Mouse (Mus musculus) neural tube, embryonic 13.5 days (tissue): ENCODE measurements around the gene Add3. TPM values are rescaled to one million over a fixed set of nuclear protein-coding genes. Genes with fewer than 3 reads are reported as not detected.

Experiments used
- ATAC-seq: fragments of 200-750 bp; cut with Nextera tagmentation; 2 replicates; pipeline ENCODE4 v1.8.0; 2017; ENCODE audit warnings: low read depth, mild to moderate bottlenecking, moderate TSS enrichment, moderate library complexity
- H3K27ac ChIP-seq: fragments of 300-500 bp; sonication (generic); replicated peaks from 2 replicates; pipeline ENCODE4 v1.5.1; 2015; ENCODE audit warnings: moderate library complexity, mild to moderate bottlenecking, inconsistent platforms
- H3K27me3 ChIP-seq: fragments of 300-500 bp; sonication (generic); 2 replicates; pipeline ENCODE4 v1.6.1; 2015; ENCODE audit warnings: mild to moderate bottlenecking, inconsistent platforms
- H3K36me3 ChIP-seq: fragments of 300-500 bp; sonication (generic); 2 replicates; pipeline ENCODE4 v1.6.1; 2015; ENCODE audit warnings: mild to moderate bottlenecking, inconsistent platforms
- H3K4me1 ChIP-seq: fragments of 300-500 bp; sonication (generic); replicated peaks from 2 replicates; pipeline ENCODE4 v1.6.1; 2015; ENCODE audit warnings: inconsistent platforms
- H3K4me2 ChIP-seq: fragments of 300-500 bp; sonication (generic); 2 replicates; pipeline ENCODE4 v1.6.1; 2015; ENCODE audit warnings: inconsistent platforms, mild to moderate bottlenecking, moderate library complexity
- H3K4me3 ChIP-seq: fragments of 300-500 bp; sonication (generic); 2 replicates; pipeline ENCODE4 v1.5.1; 2015; ENCODE audit warnings: mild to moderate bottlenecking, inconsistent platforms
- H3K9ac ChIP-seq: fragments of 300-500 bp; sonication (generic); 2 replicates; pipeline ENCODE4 v1.6.1; 2015; ENCODE audit warnings: moderate library complexity, mild to moderate bottlenecking, inconsistent platforms
- H3K9me3 ChIP-seq: fragments of 300-500 bp; sonication (generic); 2 replicates; pipeline ENCODE4 v1.6.1; 2016; ENCODE audit warnings: inconsistent platforms
- WGBS: fragments of 180-500 bp; shearing (Covaris S2); methylation state at CpG from one replicate; pipeline ENCODE4 v1.1.7; 2015; 5-methylcytosine and 5-hydroxymethylcytosine counted together
- polyA plus RNA-seq: library from polyadenylated mRNA; unstranded; fragments of >200 nt; fragmentation: Nextera tagmentation; extraction: Ambion mirVana; gene quantifications from 2 replicates; pipeline ENCODE4 v1.2.1, GENCODE M21; 2015

The Add3 gene
- polyA plus RNA-seq, 1 experiment from 2014 or later: 35.6 TPM

DNA sequence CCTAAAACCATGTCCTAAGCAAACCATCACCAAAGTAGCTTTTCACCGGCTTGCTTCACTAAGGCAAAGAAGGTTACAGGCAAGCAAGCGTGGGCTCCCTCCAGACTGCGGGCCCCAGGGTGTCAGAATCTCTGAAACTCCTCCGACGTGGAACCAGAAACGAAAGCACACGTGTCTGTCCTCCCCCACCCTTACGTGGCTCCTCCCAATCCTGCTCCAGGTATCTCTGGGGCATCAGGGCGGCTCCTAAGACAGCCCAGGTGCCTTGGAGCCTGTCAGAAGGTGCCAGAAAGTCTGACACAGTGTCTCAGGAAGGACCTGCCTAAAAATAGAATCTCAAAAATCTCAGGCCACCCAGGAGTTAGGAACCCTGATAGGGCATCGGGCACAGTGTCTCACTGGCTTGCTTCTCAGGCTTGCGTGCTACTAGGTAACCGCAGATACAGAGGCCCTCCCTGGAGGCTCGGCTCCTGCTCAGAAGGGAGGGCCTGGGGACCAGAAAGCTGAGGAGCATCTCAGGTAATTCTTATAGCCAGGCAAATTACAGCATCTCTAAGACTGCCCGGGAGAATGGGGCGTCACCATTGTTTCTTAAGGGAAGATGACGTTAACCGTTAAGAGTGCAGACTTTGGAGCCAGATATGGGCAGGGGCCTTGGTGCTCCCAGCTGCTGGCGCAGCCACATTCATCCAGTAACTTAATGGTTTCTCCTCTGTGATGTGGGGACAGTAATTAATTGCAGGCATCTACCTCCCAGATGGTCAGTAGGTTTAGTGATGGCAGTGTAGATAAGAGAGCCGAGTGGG lies 136.9 kb downstream of the Add3 start:
- 74% methylated on average over 19 of the region's 19 CpGs for WGBS
- Histone ChIP-seq H3K4me1 (peaks cover 5% of the 10 kb centered on the region), H3K4me2 (no peak overlapping the region)

DNA sequence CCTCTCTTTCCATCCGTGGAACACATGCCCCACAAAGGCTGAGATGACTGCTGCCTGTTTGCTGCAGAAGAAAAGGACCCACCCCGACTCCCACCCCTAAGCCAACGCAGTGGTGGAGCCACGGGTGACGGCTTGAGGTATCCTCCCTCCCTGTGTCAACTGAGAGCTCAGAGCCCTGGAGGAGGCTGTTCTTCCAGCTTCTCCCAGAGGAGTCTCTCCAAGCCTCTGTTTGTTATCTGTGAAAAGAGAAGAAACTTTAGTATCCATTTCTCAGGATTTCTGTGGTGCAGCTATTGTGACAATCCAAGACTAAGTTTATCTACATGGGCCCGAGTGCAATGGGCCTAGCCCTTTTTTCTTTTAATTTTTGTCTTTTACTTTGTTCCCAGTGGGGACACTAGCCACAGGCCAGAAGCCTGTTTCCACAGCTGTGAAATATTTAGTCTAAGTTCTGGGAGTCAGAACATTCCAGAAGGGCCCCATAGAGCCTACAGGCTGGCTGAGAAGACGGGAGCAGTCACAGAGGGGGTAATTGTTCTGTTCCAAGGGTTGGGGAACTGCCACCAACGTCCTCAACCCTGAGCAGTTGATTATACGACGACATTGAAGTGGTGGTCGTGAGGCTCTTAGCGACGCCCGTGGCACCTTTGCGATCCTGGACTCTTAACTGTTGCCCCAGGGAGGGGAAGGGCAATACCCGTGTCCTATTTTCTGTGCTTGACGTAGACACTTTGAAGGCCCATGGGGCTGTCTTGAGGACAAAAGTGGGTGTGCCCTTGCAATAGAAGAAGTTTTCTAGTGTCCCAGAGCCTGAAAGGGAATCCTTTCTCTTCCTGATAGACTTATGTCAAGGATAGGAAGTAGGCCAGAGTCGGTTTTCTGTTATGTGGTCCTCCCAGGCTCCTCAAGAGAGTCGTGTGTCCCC lies 138.5 kb downstream of the Add3 start:
- Histone ChIP-seq H3K4me2 (no peak overlapping the region), H3K27me3 (no peaks in the 10 kb centered on the region), H3K4me3 (no peak overlapping the region), H3K9ac (no peak overlapping the region), H3K9me3 (no peaks in the 10 kb centered on the region), H3K36me3 (no peaks in the 10 kb centered on the region), H3K27ac (no peak overlapping the region), H3K4me1 (peaks cover 11% of the 10 kb centered on the region)
- WGBS: 59% methylated on average over 19 of the region's 19 CpGs
- ATAC-seq: no peak

More for the DNA sequence above, 136.9 kb downstream of the Add3 start:
- no peak overlapping the region for H3K9ac ChIP-seq
- no peak overlapping the region for H3K4me3 ChIP-seq
- H3K36me3 ChIP-seq: no peaks in the 10 kb centered on the region
- no peak overlapping the region for H3K27ac ChIP-seq
- no peaks in the 10 kb centered on the region for H3K9me3 ChIP-seq
- ATAC-seq: no peak
- no peaks in the 10 kb centered on the region for H3K27me3 ChIP-seq

DNA sequence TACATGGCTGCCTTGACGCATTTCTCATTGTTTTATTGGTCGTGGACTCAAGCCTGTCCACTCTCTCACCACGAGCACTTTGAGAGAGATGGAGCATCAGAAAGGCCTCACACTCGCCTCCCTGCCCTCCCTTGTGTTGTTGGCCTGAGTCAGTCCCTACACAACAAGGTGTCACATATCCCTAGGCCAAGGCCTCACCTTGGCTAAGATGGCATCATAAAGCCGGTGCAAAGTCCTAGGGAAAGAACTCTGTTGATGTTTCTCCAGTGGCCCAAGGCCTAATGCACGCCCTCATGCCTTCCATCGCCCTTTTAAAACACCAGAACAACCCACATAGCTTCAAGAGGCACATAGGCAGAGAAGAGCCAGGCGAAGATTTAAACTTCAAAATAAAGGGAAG lies 140.0 kb downstream of the Add3 start:
- no peaks in the 10 kb centered on the region for H3K9me3 ChIP-seq
- H3K27ac ChIP-seq: no peak overlapping the region
- no peaks in the 10 kb centered on the region for H3K27me3 ChIP-seq
- no peak overlapping the region for H3K4me2 ChIP-seq
- no peak overlapping the region for H3K9ac ChIP-seq
- H3K4me3 ChIP-seq: no peak overlapping the region
- WGBS: 89% methylated on average over 8 of the region's 8 CpGs
- H3K36me3 ChIP-seq: no peaks in the 10 kb centered on the region
- peaks cover 23% of the 10 kb centered on the region for H3K4me1 ChIP-seq
- ATAC-seq: no peak

DNA sequence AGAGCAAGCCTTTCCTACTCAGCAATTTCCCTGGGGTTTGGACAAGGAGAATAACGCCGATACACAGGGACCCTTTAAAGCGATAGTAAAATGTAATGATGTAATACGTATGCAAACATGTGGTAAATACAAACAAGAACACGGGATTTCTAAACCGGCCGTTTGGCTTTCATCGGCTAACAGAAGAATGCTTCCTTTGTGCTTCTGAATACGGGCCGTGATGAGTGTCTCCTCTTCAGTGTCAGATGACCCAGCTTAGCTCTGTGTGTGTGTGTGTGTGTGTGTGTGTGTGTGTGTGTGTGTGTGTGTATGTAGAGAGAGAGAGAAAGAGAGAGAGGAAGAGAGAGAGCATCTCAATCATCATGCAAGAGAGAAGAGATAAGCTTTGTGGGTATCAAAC lies 142.3 kb downstream of the Add3 start:
- H3K4me1 ChIP-seq: peaks cover 24% of the 10 kb centered on the region
- no peaks in the 10 kb centered on the region for H3K27me3 ChIP-seq
- H3K27ac ChIP-seq: no peak overlapping the region
- H3K9ac ChIP-seq: no peak overlapping the region
- H3K36me3 ChIP-seq: no peaks in the 10 kb centered on the region
- H3K9me3 ChIP-seq: no peaks in the 10 kb centered on the region
- no peak overlapping the region for H3K4me3 ChIP-seq
- H3K4me2 ChIP-seq: peak overlapping the region; percentile 3; the same call in 1 of the 2 replicates
- ATAC-seq: no peak
- 45% methylated on average over 10 of the region's 10 CpGs for WGBS

DNA sequence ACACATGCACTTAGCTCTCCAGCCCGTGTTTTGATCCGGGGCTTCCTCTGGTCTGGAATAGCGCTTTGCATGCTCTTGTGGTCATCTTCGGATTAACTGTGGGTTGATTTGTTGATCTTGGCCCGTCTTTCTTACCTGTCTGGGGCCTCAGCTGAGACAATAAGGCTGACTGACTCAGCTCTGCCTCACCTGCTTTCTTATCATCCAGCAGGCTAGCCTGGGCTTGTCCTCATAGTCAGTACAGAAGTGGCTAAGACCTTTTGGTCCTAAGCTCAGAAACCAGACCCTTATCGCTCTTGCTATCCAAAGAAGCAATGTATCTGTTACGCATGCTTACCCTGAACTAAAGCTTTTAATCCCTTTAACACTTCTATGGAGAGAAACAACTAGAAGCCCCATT lies 143.5 kb downstream of the Add3 start:
- Histone ChIP-seq H3K4me2 (no peak overlapping the region), H3K27me3 (no peaks in the 10 kb centered on the region), H3K4me1 (peaks cover 24% of the 10 kb centered on the region), H3K36me3 (no peaks in the 10 kb centered on the region), H3K9me3 (no peaks in the 10 kb centered on the region), H3K4me3 (no peak overlapping the region), H3K9ac (no peak overlapping the region), H3K27ac (0 out of 2 replicates have a peak overlapping the region, but pooled peaks have one; percentile 67)
- WGBS: 91% methylated on average over 7 of the region's 7 CpGs
- ATAC-seq: no peak

DNA sequence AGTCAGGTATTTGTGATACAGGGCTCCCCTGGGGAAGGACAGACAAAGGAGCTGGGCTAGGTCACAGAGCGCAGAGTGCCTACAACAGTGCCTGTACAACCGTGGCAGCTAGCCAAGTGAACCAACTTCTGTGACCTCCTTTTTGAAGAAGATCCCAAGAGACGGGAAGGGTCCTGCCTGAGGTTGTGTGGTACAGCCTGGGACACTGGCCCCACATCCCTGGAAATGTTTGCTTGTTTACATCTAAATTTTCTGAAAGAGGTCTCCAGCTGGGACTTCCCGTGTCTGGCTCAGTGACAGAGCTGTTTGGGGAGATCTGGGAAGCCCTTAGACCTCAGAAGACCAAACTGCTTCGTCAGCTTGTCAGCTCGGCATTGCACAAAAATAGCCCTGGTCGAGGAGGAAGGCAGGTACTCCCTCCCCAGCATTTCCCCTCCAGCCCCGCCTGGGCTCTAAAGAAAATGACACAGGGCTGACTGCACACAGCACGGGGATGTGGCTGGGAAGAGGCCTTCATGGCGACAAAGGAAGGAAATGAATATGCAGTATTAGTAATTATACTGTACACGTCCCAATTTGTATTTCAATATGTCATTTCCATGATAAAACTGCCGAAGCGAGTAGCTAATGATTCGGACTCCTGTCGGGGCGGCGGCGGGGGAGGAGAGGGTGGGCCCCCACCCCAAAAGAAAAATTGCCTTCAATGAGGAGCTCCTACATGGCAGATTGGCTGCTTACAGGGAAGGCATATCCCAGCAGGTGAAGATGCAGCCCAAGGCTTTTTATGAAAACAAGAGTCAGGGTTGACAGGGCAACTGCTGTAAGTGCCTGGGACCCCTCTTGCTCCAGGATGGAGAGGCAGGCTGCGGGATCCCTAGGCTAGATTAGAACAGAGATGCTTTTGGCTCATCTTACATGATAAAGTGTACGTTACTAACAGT lies 144.3 kb downstream of the Add3 start:
- Histone ChIP-seq H3K27me3 (no peaks in the 10 kb centered on the region), H3K4me2 (peak overlapping the region; percentile 14; the same call in 1 of the 2 replicates), H3K9ac (peak overlapping the region; percentile 31; the same call in 1 of the 2 replicates), H3K4me1 (peaks cover 24% of the 10 kb centered on the region), H3K36me3 (no peaks in the 10 kb centered on the region), H3K4me3 (no peak overlapping the region), H3K27ac (peak overlapping the region; percentile 67), H3K9me3 (no peaks in the 10 kb centered on the region)
- peak; percentile 60; the same call in 1 of the 2 replicates for ATAC-seq
- WGBS: 25% methylated on average over 20 of the region's 20 CpGs

DNA sequence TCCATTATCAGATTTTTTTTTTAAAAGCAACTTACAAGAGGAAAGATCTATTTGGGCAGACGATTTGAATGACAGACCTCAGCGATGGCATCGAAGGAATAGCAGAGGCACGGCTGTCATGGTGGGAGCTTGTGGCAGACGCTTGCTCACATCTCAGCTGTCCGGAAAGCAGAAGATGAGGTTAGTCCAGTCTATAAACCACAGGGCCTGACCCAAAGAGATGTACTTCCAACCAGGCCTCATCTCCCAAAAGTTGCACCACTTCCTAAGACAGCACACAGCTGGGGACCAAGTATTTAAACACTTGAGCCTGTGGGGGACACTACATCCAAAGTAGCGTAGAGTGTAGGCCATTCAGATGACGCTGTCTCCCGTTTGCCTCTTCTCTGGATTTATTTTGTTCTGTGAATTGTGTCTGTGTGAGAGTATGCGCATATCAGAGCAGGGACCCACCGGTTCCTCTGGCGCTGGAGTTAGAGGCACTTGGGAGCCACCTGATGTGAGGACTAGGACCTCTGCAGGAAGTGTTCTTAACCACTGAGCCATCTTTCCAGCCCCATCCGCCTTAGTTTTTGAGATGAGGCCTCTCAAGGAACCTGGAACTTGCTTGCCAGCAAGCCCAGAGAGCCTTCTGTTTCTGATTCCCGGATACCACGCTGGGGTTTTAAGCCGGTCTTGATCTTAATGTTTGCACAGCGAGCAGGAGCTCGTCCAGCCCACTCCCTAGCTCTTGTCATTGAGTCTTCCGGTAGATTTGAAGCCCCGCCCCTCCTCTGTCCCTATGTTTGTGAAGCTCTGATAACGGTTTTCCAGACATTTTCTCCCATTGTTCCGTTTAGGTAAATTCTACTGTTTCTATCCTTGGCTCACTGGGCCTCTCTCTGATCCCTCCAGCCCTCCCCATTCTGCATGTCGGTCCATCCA lies 156.3 kb downstream of the Add3 start:
- no peaks in the 10 kb centered on the region for H3K9me3 ChIP-seq
- H3K36me3 ChIP-seq: no peaks in the 10 kb centered on the region
- no peaks in the 10 kb centered on the region for H3K4me1 ChIP-seq
- ATAC-seq: no peak
- WGBS: 77% methylated on average over 23 of the region's 23 CpGs
- H3K27ac ChIP-seq: no peak overlapping the region
- H3K27me3 ChIP-seq: no peaks in the 10 kb centered on the region
- no peak overlapping the region for H3K4me2 ChIP-seq
- no peak overlapping the region for H3K9ac ChIP-seq
- H3K4me3 ChIP-seq: no peak overlapping the region

Other genes starting within 250 kb of the Add3 start
- 129 and 132 TPM in 2 replicates for gene Xpnpep1, start 100.2 kb upstream of the Add3 start, polyA plus RNA-seq
- 59.8 and 66.5 TPM in 2 replicates for gene Mxi1, start 170.1 kb downstream of the Add3 start, polyA plus RNA-seq
- not detected in 2 replicates for gene Gm10197, start 231.3 kb downstream of the Add3 start, polyA plus RNA-seq